Mouse (Mus musculus) limb, embryonic 11.5 days (tissue): ENCODE measurements around the gene Nynrin. TPM values are rescaled to one million over a fixed set of nuclear protein-coding genes. Genes with fewer than 3 reads are reported as not detected.

ENCODE experiments used
- ATAC-seq: fragments of 200-750 bp; cut with Nextera tagmentation; 2 replicates; pipeline ENCODE4 v1.8.0; 2017; ENCODE audit warnings: low read depth; ENCODE audit not compliant: insufficient number of reproducible peaks, low FRiP score, low TSS enrichment
- DNase-seq: peaks from one replicate; pipeline ENCODE4 v3.0.0-alpha.2; 2015; ENCODE audit warnings: low spot score
- H3K27ac ChIP-seq: fragments of 300-500 bp; sonication (generic); replicated peaks from 2 replicates; pipeline ENCODE4 v1.5.1; 2014; ENCODE audit warnings: low read depth, mild to moderate bottlenecking, low read length
- H3K27me3 ChIP-seq: fragments of 300-500 bp; sonication (generic); 2 replicates; pipeline ENCODE4 v1.6.1; 2014; ENCODE audit warnings: mild to moderate bottlenecking, low read length, mixed read lengths; ENCODE audit not compliant: control insufficient read depth, insufficient read depth
- H3K36me3 ChIP-seq: fragments of 300-500 bp; sonication (generic); 2 replicates; pipeline ENCODE4 v1.6.1; 2014; ENCODE audit warnings: mild to moderate bottlenecking, low read length, moderate library complexity, mixed read lengths; ENCODE audit not compliant: control insufficient read depth, insufficient read depth
- H3K4me1 ChIP-seq: fragments of 300-500 bp; sonication (generic); 2 replicates; pipeline ENCODE4 v1.6.1; 2014; ENCODE audit warnings: low read length, mixed read lengths; ENCODE audit not compliant: control insufficient read depth, insufficient read depth
- H3K4me2 ChIP-seq: fragments of 300-500 bp; sonication (generic); 2 replicates; pipeline ENCODE4 v1.6.1; 2014; ENCODE audit warnings: low read depth, mild to moderate bottlenecking, moderate library complexity; ENCODE audit not compliant: severe bottlenecking
- H3K4me3 ChIP-seq: fragments of 300-500 bp; sonication (generic); 2 replicates; pipeline ENCODE4 v1.5.1; 2014; ENCODE audit warnings: low read depth, low read length
- H3K9ac ChIP-seq: fragments of 300-500 bp; sonication (generic); 2 replicates; pipeline ENCODE4 v1.6.1; 2014; ENCODE audit warnings: mild to moderate bottlenecking, low read length
- H3K9me3 ChIP-seq: fragments of 300-500 bp; sonication (generic); 2 replicates; pipeline ENCODE4 v1.6.1; 2016; ENCODE audit warnings: low read length; ENCODE audit not compliant: control insufficient read depth
- WGBS: fragments of 180-500 bp; shearing (Covaris S2); extraction: QIAGEN DNeasy Blood & Tissue Kit; methylation state at CpG from one replicate; pipeline ENCODE4 v1.1.7; 2014; 5-methylcytosine and 5-hydroxymethylcytosine counted together
- polyA plus RNA-seq: library from polyadenylated mRNA; unstranded; fragments of >200 nt; fragmentation: Nextera tagmentation; extraction: Ambion mirVana; gene quantifications from 2 replicates; pipeline ENCODE4 v1.2.1, GENCODE M21; 2014

The Nynrin gene
- polyA plus RNA-seq, 1 experiment from 2014 or later = 21.6 TPM

DNA sequence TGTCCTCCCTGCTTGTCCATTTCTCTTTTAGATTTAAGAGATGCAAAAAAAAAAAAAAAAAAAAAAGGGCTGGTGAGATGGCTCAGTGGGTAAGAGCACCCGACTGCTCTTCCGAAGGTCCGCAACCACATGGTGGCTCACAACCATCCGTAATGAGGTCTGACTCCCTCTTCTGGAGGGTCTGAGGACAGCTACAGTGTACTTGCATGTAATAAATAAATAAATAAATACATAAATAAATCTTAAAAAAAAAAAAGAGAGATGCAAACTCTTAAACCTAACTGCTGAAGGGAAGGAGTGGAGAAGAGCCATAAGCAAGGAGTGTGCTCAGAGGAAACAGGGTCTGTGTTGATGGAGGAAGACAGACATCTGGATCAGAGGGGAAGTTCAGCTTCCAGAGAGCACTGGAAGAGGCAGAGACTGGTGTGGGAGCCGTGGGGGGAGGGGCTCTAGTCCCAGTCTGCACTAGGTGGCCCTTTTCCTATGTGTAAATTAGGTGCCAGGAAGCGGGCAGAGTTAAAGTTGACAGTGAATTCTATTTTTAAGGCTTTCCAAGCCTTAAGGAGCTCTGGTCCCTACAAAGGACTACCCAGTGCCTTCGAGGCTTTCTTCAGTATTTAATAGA, 24.6 kb downstream of the Nynrin start:
- Histone ChIP-seq H3K27ac (peak overlapping the region; percentile 87; the same call in 1 of the 2 replicates), H3K27me3 (no peaks in the 10 kb centered on the region), H3K9me3 (no peaks in the 10 kb centered on the region), H3K4me1 (peaks cover 17% of the 10 kb centered on the region; the same call in 1 of the 2 replicates), H3K4me3 (no peak overlapping the region), H3K9ac (no peak overlapping the region), H3K36me3 (no peaks in the 10 kb centered on the region), H3K4me2 (peak overlapping the region; percentile 53)
- WGBS = 9% methylated on average over 7 of the region's 7 CpGs
- DNase-seq = no peak
- no peak for ATAC-seq

DNA sequence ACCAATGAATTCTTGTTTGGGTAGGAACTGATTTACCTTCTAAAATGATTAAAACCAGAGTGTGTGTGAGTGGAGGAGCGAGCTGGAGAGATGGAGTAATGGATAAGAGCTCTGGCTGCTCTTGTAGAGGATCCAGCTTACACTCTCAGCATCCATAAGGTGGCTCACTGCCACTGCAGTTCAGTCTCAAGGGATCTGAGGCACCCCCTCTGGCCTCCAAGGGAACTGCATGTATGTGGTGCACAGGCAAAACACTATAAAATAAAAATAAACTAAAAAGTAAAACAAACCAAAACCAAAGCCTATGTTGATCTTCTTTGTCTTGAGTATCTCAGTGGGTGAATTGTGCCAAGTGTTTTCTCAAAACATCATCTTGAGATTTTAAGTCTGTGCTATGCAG, 25.8 kb downstream of the Nynrin start:
- no peaks in the 10 kb centered on the region for H3K9me3 ChIP-seq
- H3K36me3 ChIP-seq = no peaks in the 10 kb centered on the region
- H3K4me2 ChIP-seq = no peak overlapping the region
- H3K27me3 ChIP-seq = no peaks in the 10 kb centered on the region
- DNase-seq (peak; percentile 78), ATAC-seq (no peak)
- no peak overlapping the region for H3K27ac ChIP-seq
- no peak overlapping the region for H3K9ac ChIP-seq
- no peak overlapping the region for H3K4me3 ChIP-seq
- 25% methylated on average over 1 of the region's 1 CpGs for WGBS
- peaks cover 24% of the 10 kb centered on the region for H3K4me1 ChIP-seq

DNA sequence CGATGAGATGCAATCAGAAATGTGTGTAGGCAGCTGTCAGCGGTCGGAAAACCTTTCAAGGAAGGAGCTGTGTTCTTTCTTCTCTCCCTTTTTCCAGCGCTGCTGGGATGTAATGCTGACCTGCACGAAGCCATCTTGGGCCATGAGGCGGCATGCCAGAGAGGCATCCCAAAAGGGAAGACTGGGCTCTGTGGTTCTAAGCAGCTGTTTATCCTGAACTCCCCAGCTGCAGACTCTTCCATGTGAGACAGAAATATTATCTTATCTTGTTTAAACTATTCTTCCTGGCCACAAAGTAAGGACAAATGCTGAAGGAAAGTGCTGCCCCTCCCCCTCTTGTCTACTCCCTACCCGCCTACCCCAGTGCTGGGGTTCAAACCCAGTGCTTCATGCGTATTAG, 27.2 kb downstream of the Nynrin start:
- no peak for DNase-seq
- H3K4me3 ChIP-seq = no peak overlapping the region
- no peak for ATAC-seq
- H3K27ac ChIP-seq = no peak overlapping the region
- H3K9ac ChIP-seq = no peak overlapping the region
- 93% methylated on average over 8 of the region's 8 CpGs for WGBS
- no peaks in the 10 kb centered on the region for H3K9me3 ChIP-seq
- H3K4me2 ChIP-seq = no peak overlapping the region
- no peaks in the 10 kb centered on the region for H3K27me3 ChIP-seq
- peaks cover 28% of the 10 kb centered on the region for H3K4me1 ChIP-seq
- no peaks in the 10 kb centered on the region for H3K36me3 ChIP-seq

DNA sequence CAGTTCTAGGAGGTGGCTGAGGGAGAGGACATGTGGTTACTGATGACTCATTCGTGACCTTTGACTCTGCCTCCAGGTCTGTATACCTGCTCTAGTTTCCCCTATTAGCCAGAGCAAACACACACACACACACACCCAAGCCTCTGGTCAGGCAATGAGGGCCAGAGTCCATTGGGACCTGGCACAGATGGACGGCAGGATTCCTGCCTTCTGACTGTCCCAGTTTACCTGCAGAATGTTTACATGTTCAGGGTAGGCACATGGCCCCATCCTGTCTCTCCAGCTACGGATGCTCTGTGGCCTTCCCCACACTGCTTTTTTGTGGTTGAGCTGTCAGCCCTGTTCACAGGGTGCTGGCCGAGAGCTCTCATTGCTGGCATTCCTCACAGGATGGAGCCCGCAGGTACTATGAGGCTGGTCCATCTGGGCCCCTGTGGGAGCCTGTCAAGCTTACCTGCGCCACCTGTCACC, 28.4 kb downstream of the Nynrin start:
- H3K9ac ChIP-seq = no peak overlapping the region
- no peak overlapping the region for H3K4me3 ChIP-seq
- no peaks in the 10 kb centered on the region for H3K9me3 ChIP-seq
- 56% methylated on average over 6 of the region's 6 CpGs for WGBS
- H3K27ac ChIP-seq = no peak overlapping the region
- no peak overlapping the region for H3K4me2 ChIP-seq
- no peaks in the 10 kb centered on the region for H3K27me3 ChIP-seq
- ATAC-seq = no peak
- peaks cover 9% of the 10 kb centered on the region for H3K36me3 ChIP-seq
- DNase-seq = peak; percentile 19
- peaks cover 31% of the 10 kb centered on the region for H3K4me1 ChIP-seq

DNA sequence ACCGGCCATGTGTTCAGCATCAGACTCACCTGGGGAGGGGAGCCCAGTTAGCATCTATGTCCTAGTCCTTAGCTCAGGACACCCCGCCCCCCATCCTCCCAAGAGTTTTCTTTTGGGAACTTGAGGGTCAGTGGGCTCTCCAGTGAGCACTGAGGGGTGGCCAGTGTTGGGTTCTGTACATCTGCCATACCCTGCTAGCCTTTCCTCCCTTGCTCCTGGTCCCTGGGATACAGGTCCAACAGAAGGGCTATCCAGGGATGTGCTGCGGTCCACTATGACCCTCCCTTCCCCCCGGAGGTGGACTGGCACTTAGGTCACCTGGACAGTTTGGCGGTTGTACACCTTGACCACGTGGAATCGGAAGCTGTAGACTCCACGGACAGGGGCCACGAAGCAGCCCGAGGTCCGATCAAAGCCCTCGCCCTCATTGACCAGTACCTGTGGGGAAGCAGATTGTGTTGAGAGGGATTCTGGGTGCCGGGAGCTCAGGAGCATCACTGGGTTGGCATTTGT, 29.4 kb downstream of the Nynrin start:
- Histone ChIP-seq H3K4me1 (peaks cover 23% of the 10 kb centered on the region), H3K9me3 (no peaks in the 10 kb centered on the region), H3K9ac (no peak overlapping the region), H3K27ac (no peak overlapping the region), H3K4me3 (no peak overlapping the region), H3K4me2 (no peak overlapping the region), H3K36me3 (peaks cover 12% of the 10 kb centered on the region), H3K27me3 (no peaks in the 10 kb centered on the region)
- WGBS = 91% methylated on average over 13 of the region's 13 CpGs
- no peak for DNase-seq
- no peak for ATAC-seq

DNA sequence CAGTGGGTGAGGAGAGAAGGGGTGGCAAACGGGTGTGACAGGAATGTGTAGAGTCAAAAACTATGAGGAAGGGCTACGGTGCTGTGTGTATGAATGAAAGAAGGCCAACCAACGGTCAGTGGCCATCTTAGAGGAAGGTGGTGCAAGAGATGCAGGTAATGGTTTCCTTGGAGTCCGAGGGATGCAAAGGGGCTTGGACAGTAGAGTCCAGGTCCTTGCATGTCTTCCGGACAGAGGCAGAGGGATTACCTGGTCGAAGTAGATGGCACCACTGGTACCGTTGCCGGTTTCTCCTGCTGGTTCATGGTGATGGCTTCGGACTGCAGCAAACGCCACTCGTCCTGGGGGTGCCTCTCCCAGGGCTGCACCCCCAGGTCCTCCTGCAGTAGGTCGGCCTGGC, 29.9 kb downstream of the Nynrin start:
- no peak overlapping the region for H3K4me3 ChIP-seq
- peak overlapping the region; percentile 22; the same call in 1 of the 2 replicates for H3K9ac ChIP-seq
- ATAC-seq (no peak), DNase-seq (no peak)
- H3K27ac ChIP-seq = peak overlapping the region; percentile 90
- H3K4me2 ChIP-seq = no peak overlapping the region
- 90% methylated on average over 12 of the region's 12 CpGs for WGBS
- H3K36me3 ChIP-seq = peaks cover 16% of the 10 kb centered on the region
- no peaks in the 10 kb centered on the region for H3K27me3 ChIP-seq
- no peaks in the 10 kb centered on the region for H3K9me3 ChIP-seq
- peaks cover 21% of the 10 kb centered on the region for H3K4me1 ChIP-seq

DNA sequence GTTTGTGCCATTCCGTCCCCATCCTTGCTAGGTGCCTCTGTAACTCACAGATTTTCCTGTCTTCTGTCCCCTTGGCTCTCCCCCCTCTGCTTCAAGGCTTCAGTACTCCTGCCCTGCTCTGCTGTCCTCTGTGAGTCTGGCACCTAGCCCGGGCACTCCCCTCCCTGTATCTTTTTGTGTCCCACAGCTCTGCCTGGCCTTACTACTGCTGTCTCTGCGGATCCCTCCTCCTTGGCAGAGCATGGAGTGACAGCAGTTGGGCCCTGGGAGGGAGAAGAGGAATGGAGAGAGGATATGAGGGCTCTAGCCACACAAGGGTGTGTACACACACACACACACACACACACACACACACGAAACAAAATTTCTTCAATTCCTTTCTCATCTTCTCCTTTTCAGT, 30.4 kb downstream of the Nynrin start, which contains the start of gene Cbln3:
Gene Cbln3 (minus strand): TSS at position 227 of the 400 bp plus-strand sequence.
- Histone ChIP-seq H3K9me3 (no peaks in the 10 kb centered on the region), H3K9ac (peak within 1 kb of the TSS; percentile 90), H3K27me3 (no peaks in the 10 kb centered on the region), H3K27ac (peak within 1 kb of the TSS; percentile 90), H3K4me1 (peaks cover 20% of the 10 kb centered on the region), H3K36me3 (peaks cover 19% of the 10 kb centered on the region), H3K4me2 (peak within 1 kb of the TSS; percentile 85), H3K4me3 (peak within 1 kb of the TSS; percentile 85)
- WGBS = 33% methylated on average over 4 of the region's 4 CpGs
- 0 out of 2 replicates have a peak, but pooled peaks have one; percentile 1 for ATAC-seq
- DNase-seq = no peak

DNA sequence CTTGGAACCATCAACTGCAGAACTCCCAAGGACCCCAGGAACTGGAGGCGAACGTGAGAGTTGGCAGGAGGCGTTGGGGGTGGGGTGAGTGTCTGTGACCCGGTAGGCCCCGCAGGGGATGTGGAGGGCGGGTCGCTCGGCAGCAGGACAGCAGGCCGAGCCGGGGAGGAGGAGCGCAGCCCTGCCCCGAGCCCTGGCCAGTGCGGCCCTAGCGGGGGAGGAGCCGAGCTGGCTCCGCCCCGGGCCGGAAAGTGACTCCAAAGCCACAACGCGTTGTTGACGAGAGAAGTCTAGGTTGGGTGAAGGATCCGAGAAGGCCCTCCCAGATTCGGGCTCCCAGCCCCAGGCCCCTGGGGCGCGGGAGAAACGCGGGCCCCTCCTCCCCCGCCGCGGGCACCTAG, 30.9 kb downstream of the Nynrin start, which contains the start of gene Khnyn:
Gene Khnyn (plus strand): TSS at position 235 of the 401 bp plus-strand sequence.
- H3K36me3 ChIP-seq = peaks cover 25% of the 10 kb centered on the region
- H3K4me3 ChIP-seq = peak within 1 kb of the TSS; percentile 85
- H3K27me3 ChIP-seq = no peaks in the 10 kb centered on the region
- ATAC-seq (peak; percentile 93), DNase-seq (peak; percentile 91)
- peak within 1 kb of the TSS; percentile 90 for H3K27ac ChIP-seq
- H3K9me3 ChIP-seq = no peaks in the 10 kb centered on the region
- H3K9ac ChIP-seq = peak within 1 kb of the TSS; percentile 90
- peak within 1 kb of the TSS; percentile 85 for H3K4me2 ChIP-seq
- peaks cover 20% of the 10 kb centered on the region for H3K4me1 ChIP-seq
- 0% methylated on average over 27 of the region's 30 CpGs for WGBS
